Mouse (Mus musculus) cerebellum, adult (tissue): Measurements from ENCODE around the gene Arhgap15.

Experiments
- ATAC-seq: cut with Nextera tagmentation; 2 replicates; pipeline ENCODE4 v1.9.2; 2017; ENCODE audit warnings: mild to moderate bottlenecking, moderate library complexity, mixed read lengths; ENCODE audit not compliant: insufficient number of reproducible peaks, low FRiP score, low TSS enrichment

The Arhgap15 gene

DNA sequence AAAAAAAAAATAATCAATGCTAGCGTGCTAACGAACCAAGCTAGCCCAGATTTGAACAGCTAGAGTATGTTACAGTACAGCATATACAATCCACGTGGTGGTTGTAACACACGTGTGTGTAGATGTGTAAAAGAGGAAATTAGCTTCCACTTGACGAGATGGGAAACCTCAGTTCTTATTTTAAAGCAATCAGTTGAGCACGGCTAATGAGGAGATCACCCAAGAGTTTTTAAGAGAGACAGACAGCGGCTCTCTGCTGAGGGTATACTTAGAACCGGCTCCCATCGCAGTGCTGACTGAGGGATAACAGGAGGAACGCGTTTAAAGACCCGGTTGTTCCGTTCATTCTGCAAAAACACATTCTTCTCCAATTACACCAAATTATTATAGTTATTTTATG, 524.0 kb downstream of the Arhgap15 start:
- ATAC-seq: no peak

DNA sequence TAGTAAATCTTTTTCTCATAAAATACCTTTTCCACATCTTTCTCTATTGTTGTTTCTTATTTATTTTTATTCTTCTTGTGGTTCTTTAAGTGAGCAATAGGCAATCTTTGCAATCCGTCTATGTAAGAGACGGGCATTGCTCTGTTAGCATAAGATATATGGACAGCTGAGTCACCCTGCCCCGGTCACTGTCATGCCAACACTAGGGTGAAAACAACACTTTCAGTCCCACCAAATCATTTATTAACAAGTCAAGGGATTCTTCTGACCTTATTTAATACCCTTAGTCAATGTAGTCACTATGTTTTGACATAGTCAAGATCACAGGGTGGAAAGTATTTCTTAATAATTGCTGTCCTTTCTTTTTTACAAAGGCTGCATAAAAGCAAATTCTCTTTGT, 525.8 kb downstream of the Arhgap15 start:
- no peak for ATAC-seq

- ATAC-seq: no peak
Observed at GRCm38 (mm10) chr2:44286181-44286719, 537.6 kb downstream of the Arhgap15 start.

- ATAC-seq: no peak
Observed at GRCm38 (mm10) chr2:44299156-44299555, 550.5 kb downstream of the Arhgap15 start.

DNA sequence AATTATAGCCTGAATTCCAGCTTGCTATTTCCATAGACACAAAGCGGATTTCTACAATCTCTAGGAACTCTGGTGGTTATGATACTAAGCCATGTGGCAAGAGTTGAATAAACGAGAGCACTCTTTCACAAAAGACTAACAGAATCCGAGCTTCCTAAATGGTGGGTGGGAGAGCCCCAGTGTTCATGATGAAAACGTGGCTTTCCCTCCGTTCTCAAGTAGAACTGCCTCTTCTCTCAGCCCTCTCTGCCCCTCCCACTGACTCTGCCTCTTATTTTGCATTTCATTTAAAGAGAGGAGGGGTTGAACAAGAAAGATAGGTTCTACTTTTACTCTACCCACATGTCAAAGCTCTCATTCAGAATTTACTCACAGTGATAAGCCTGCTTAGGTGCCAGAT, 551.3 kb downstream of the Arhgap15 start:
- no peak for ATAC-seq

DNA sequence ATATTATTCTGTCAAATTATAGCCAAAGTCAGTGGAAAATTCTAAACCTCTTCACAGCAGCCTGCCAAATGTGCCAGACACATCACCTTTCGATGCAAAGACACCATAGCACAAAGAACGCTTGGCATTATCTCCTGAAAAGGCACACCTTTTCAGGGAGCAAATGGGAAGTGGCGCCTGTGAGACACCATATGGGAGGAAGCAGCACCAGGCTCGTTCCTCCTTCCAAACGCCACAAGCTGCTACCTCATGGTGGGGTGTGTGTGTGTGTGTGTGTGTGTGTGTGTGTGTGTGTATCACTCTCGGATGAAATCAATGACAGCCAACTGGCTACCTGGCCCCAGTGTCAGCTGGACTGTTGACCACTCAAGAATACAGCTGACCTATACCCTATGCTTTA, 551.8 kb downstream of the Arhgap15 start:
- ATAC-seq: no peak

DNA sequence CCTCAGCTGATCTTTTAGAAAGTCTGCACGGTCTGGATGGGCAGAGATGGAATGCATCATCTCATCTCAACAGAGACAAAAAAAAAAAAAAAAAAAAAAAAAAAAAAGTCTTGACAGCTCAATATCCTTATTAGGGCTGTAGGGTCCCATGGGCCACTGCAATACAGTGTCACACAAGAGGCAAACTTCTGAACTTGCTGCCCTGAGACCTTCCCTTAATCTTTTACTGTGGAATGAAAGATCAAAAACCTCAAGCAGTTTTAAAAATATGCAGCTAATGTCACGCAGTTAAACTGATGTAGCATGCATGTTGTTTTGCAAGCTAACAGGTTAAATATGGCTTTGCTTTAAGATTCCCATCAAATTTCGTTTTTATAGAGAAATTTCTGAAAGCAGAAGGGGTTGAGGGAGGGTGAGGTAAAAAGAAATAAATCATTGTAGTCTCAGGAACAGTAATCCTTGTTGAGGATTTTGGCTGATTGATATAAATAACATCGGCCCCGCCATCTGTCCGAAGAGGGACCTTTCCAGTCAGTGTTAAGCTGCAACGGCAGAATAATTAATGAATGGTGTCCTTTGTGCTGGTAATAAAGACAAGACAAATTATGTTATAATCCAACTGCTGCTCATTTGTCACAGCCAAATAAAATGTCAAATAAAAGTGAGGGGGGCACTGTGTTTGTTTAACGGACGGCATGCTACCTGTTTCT, 555.8 kb downstream of the Arhgap15 start:
- ATAC-seq: no peak

DNA sequence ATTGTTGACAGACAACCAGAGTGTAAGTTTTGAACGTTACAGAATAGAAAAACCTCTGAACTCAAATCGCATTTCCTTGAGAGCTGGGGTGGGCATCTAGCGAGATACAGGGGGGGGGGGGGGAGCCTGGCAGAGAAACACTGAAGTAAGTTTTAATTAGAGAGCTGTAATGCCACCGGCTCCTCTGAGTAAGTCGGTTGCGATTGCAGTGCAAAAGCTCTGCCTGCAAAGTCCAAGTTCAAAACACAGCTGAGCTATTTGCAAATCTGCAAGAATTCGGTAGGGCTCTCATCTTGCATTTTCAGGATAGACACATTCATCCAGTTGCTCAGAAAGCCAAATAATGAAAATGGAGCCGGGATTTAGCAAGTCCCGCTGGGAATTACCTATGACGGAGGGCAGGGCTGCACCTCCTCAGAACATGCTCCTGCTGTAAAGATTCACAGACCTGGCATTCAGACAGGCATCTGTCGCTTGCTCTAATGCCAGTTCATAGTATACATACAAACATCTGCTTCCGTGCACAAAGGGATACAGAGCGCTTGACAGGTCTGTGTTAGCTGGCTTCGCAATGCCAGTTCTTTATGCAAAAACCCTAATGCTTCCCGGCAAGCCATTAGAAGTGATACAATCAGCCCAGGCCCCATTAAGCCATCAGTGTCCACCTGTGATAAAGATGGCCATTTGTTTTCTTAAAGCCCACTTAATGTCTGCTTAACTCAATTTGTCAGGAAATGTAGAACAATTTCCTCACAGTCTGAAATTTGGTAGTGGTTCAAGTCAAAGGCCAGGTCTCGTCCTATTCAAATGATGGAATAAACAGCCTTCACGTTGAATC, 556.6 kb downstream of the Arhgap15 start:
- ATAC-seq: no peak

DNA sequence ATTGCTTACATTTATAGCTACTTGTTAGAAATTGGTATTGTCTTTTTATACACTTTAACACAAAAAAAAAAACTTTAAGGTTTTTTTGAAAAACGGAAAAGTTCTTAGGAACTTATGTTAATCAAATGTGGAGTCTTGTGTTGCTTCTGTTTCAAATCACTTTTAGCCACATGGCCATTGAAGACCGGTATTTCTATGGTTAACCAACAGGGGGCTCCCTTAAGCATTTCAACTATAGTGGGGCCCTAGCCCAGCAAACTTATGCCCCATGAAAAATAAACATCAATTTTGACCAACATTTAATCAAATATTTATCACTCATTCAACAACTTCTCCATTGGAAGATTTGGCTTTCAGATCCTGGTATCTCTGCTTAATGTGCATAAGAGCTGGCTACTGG, 557.5 kb downstream of the Arhgap15 start:
- no peak for ATAC-seq

GRCm38 (mm10) chr2:44309124-44309523, 560.5 kb downstream of the Arhgap15 start:
- no peak for ATAC-seq

DNA sequence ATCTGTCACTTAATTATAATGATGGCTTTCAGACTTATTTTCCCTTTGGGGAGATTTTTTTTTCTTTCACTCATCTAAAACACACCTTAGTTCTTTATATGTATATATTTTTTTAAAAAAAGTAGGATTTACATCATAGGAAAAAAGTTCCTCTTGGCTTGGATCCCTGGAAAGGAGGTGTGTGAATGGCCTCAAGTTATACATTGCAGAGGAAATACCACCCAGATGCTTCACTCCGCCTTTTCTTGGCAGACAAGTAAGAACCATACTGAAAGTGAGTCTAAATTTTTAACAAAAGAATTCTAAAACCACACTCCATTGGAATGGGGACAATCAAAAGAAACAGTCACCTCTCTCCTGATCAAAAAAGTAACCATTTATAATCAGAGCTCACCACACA, 560.9 kb downstream of the Arhgap15 start:
- no peak for ATAC-seq

DNA sequence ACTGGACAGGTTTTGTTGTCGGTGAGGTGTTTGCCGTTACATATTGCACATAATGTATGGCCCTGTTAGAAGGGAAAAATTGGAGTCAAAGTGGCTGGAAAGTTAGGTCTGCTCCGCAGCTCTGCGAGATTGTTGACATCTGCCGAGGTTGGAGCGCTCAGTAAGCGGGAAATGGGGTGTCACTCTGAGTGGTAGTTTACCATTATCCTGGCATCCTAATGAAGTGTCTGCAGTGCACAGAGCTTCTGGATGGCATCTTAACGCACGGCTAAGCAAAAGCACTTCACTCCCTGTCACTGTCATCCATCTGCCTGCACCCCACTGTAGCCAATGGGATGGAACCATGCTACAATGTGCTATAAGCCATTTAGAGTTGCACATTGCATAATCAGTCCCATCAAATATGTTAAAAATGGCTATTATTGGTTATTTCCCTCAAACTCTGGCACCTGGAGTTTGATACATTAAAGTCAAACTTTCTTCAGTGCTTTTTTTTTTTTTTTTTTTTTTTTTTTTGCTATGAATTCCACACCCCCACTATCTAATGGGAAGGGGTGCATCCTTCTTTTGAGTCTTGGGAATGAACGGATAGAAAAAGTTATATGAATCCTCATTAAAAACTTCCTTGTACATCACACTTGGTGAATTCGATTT, 561.6 kb downstream of the Arhgap15 start:
- no peak for ATAC-seq

DNA sequence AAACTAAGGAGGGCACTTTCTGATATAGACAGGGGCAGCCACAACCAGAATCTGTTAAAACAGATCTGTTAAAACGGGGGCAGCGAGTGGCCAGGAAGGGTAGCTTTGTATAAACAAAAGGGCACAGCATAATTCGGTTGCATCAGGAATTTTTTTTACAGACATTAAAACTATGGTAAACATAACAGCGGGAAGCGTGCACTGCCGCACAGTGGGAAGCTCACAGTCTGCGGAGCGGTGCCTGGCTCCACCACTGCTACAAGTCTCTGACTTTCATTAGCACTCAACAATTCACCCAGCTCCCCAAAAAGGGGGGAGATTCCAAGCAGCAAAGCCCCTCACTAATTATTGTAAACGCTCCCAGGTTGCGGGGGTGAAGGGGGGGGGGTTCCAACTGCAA, 562.6 kb downstream of the Arhgap15 start:
- ATAC-seq: no peak

- ATAC-seq: no peak
Observed at GRCm38 (mm10) chr2:44313573-44313972, 564.9 kb downstream of the Arhgap15 start.

GRCm38 (mm10) chr2:44318436-44318835, 569.8 kb downstream of the Arhgap15 start:
- no peak for ATAC-seq

GRCm38 (mm10) chr2:44319479-44319878, 570.9 kb downstream of the Arhgap15 start:
- ATAC-seq: no peak

DNA sequence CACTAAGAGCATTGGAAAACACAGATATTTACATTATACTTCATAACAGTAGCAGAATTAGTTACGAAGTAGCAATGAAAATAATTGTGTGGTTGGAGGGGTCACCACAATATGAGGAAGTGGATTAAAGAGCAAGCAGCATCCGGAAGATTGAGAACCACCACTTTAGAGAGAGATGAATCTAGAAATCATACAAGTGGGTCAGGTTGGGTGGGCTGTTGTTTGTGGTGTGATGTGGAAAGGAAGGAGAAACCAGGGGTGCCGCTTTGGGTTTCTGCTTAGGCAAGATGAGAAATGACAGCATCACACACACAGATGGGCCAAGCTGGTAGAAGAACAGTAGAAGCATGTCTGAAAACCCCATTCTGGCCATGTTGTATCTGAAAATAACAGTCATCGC, 575.2 kb downstream of the Arhgap15 start:
- no peak for ATAC-seq

GRCm38 (mm10) chr2:44333295-44333694, 584.7 kb downstream of the Arhgap15 start:
- no peak for ATAC-seq

DNA sequence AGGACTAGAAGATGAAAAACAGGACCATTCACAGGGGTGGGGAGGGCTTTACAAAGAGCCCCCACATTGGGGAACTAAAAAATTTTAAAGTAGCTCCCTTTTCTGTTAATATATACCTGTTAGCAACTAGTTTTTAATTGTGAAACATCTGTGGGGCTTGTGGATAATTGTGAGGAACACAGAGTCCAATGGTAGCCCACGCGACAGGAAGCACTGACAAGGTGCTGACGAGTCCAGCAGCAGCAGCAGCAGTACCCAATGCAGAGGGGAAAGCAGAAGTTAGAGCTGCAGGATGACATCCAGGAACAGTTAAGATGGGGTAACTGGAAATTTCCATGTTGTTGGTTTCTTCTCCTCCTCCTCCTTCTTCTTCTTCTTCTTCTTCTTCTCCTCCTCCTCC, 585.4 kb downstream of the Arhgap15 start:
- ATAC-seq: no peak

DNA sequence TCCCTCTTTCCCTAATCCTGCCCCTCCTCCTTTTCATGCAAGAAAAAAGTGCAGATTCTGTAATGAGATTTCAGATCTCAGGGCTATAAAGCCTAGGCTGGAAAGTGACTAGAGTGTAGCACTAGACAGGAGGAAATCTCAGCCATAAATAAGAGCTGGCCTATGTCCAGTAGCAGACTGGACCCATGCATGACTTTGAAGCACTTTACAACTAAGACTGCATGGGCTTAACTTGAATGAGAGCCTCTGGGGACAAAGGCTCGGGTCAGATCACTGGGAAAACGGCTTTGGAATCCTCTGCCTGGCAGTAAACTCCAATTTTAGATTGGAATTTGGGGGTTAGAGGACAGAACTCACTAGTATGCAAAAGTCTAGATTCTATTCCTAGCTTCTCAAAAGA, 585.9 kb downstream of the Arhgap15 start:
- ATAC-seq: no peak

DNA sequence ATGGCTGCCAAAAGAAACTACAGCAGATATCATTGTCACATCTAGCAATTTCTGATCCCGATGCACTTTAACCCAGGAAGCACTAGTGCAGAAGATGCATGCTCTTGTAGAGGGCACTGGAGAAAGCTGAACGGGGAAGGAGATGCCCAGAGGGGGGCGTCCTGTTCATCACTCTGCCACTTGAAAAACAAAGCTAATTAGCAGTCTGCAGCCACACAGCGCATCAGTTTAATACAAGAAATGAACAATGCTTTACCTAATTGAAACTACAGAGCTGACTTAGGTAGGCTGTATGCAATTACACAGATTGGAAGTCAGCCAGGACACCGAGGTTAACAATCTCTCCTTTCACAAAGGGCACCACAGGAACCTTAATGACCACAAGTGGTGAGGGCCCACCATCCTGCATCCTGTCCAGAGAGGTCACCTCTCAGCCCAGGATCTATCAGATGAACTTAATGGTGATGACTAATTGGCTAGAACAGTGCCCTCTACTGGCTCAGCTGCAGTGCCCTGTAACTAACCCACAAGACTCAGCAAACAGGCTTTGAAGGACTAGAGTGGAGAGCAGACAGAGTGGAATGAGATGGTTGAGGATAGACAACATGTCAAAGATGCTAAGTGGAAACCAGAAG, 588.2 kb downstream of the Arhgap15 start:
- ATAC-seq: no peak
